Mouse (Mus musculus): Measurements from ENCODE around the gene Glb1. TPM values are rescaled to one million over a fixed set of nuclear protein-coding genes. Genes with fewer than 3 reads are reported as not detected.
"Not testable (repeated sequence)": the region's sequence is repeated elsewhere in the genome, so short reads cannot be mapped to it uniquely, and the experiment has no call there.

Gene Glb1
- total RNA-seq (2017): 10.1 to 14.1 TPM (median 10.7 TPM) in 3 replicates

DNA sequence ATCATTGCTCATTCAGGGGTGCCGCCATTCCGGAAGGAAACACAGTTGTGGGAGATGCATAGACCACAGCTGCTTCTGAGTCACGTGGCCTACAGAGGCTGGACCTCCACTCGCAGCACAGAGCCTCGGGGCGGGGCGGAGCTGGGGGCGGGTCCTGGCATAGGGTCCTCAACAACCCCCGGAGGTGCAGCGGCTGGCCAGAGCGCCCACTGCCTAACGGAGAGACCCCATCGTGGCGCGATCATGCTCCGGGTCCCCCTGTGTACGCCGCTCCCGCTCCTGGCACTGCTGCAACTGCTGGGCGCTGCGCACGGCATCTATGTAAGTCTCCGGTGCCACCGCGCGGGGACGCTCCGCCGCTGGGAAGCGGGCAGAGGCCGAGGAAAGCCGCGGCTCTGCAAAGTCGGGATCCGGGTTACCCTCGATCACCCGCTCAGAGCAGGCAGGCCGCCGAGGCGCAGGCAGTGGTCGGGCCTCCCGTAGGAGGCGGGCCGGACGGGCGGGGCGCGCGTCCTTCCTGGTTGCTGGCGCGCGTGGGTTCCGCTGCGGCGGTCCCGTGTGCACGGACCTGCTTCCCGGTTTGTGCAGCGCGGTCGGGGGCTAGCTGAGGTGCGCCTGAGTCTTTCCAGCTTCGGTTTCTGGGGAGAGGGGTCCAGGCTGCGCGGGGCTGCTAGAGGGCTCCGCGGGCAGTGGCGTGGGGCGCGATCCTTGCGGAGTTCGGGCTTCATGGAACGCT is at the start of gene Glb1, which contains the start of gene Tmppe:
Gene Glb1 (plus strand): TSS at position 128 of the 736 bp plus-strand sequence.
Gene Tmppe (plus strand): TSS at position 157 of the 736 bp plus-strand sequence.
- peak; percentile 90 for ATAC-seq (replicated peaks; ENCODE audit: insufficient number of reproducible peaks, low FRiP score, low TSS enrichment, poor library complexity, severe bottlenecking)

DNA sequence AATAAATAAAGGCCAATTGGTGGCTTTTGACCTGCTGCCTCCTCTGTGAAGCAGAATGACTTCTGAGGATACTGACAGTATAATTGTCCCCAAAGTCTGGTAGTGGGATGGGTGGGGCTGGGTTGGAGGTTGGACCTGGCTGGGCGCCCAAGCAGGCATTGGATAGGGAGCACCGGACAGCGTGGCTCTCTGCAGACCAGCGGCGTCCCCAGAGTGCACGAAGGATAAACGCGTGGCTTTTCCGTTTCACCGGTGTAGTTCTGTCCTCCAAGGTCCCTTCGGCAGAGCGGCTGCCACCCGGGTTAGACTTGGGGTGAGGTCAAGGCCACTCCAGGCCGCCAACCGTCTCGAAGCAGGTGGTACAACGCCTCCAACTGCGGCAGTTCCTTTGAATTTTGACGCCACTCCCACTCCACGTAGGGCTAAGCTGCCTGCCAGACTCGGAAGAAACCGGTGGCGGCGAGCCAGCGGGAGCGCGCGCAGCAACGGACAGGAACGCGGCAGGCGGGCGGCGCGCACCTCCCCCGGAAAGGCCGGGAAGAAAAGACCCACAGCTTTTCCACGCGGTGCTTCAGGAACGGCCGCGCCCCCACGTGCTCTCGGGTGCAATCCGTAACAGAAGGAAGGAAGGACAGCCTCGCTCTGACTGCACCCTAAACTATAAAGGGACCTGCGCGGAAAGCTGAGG is 32.9 kb upstream of the Glb1 start:
- ATAC-seq (replicated peaks; ENCODE audit: insufficient number of reproducible peaks, low FRiP score, low TSS enrichment, poor library complexity, severe bottlenecking): peak; percentile 17; the same call in 1 of the 2 replicates

- ATAC-seq (replicated peaks; ENCODE audit: insufficient number of reproducible peaks, low FRiP score, low TSS enrichment, poor library complexity, severe bottlenecking): no peak
Observed at GRCm38 (mm10) chr9:114368471-114368858, 32.4 kb upstream of the Glb1 start.

GRCm38 (mm10) chr9:114369389-114369788 is 31.5 kb upstream of the Glb1 start:
- ATAC-seq (replicated peaks; ENCODE audit: insufficient number of reproducible peaks, low FRiP score, low TSS enrichment, poor library complexity, severe bottlenecking): not testable (repeated sequence)

DNA sequence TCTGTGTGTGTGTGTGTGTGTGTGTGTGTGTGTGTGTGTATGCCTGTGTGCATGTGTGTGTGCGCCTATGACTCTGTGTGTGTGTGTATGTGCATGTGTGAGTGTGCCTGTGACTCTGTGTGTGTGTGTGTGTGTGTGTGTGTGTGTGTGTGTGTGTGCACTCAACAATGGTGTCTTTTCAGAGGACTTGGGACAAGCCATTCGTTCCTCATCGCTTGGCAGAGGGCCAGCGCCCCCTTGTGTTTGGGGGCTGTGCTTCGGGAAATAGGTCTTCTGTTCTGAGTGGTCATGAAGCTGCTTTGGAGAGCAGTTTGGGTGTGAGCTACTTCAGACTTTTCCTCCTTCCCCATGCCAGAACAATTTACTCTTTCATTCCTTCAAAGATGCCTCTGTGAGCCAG is 29.2 kb upstream of the Glb1 start:
- not testable (repeated sequence) for ATAC-seq (replicated peaks; ENCODE audit: insufficient number of reproducible peaks, low FRiP score, low TSS enrichment, poor library complexity, severe bottlenecking)

DNA sequence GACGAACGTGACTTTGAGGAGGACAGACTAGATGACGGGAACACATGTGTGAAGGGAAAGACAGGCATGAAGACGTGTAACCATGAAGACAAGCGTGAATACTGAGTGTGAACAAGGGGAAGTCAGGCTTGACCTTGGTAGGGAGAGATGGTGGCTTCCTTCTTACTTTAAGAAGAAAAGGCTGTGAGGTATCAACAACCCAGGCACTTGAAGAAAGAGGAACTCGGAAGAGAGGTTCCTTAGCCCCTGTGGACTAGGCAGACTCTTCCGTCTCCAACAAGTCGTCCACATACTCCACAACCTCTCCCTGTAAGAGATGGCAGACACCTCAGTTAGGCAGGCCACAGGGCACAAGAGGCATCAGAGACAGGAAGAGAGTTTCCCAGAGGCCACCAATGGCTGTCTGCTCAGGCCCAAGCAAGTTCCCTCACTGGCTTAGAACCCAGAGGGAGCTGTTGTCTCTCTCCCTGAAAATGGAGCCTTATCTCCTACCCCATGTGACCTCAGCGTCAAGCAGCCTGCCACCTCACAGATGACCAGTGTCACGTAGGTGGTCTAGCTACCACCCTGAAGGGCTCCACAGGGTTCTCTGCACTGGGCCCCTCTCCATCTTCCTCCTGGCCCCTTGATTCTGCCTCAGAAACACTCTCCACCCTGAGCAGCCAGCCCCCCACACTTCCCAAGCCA is 25.5 kb upstream of the Glb1 start:
- no peak for ATAC-seq (replicated peaks; ENCODE audit: insufficient number of reproducible peaks, low FRiP score, low TSS enrichment, poor library complexity, severe bottlenecking)

DNA sequence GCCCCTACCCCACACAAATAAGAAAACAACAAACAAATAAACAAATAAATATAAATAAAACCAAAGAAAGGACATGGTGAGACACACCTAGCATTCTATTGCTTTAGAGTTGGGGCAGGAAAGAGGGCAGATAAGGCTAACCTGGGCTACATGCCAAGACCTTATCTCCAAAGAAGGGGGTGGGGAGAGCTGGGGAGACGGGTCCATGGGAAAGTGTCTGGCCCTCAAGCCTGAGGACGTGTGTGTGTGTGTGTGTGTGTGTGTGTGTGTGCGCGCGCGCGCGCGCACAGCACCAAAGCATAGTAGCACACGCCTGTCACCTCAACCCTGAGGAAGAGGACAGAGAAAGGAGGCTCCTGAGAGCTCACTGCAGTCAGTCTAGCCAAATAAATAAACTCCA is 23.7 kb upstream of the Glb1 start:
- ATAC-seq (replicated peaks; ENCODE audit: insufficient number of reproducible peaks, low FRiP score, low TSS enrichment, poor library complexity, severe bottlenecking): no peak

- ATAC-seq (replicated peaks; ENCODE audit: insufficient number of reproducible peaks, low FRiP score, low TSS enrichment, poor library complexity, severe bottlenecking): no peak; the same call in 1 of the 2 replicates
Observed at GRCm38 (mm10) chr9:114379871-114380270, 21.0 kb upstream of the Glb1 start.

DNA sequence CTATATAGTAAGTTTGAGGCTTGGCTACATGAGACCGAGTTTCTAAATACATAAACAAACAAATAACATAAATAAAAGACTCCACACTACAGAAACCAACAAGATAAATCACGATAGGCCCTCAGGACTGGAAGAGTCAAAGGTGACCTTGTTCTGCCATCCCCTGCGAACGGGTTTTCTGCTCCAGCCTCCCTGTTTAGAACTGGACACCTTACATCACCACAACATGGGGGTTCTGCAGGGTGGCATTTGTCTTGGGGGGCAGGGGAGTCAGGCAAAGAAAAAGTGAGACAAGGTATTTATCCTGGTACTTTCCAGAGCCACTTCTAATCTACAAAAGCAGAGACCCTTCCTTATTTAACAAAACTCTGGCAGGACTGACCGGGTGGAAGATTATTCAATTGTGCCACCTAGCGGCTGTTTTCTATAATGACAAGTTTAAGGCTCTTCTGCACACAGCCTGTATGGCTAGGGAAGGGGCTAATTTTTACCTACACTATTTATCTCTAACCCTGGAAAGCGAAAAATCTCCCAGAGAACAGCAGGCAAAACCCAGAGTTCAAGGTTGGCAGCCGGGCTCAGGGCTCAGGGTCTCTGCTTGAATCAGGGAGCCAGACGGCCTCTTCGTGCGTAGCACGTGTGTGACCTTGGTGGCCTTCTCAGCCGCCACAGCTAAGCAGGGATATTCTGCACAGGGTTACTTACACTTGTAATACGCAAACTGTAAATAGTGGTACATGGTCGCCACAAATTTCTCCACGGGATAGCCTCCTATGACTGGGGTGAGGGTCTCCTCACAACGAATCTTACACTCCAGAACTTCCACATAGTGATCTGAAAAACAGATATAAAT is 19.8 kb upstream of the Glb1 start:
- no peak; the same call in 1 of the 2 replicates for ATAC-seq (replicated peaks; ENCODE audit: insufficient number of reproducible peaks, low FRiP score, low TSS enrichment, poor library complexity, severe bottlenecking)

- no peak for ATAC-seq (replicated peaks; ENCODE audit: insufficient number of reproducible peaks, low FRiP score, low TSS enrichment, poor library complexity, severe bottlenecking)
Observed at GRCm38 (mm10) chr9:114382936-114383710, 17.8 kb upstream of the Glb1 start.

- no peak for ATAC-seq (replicated peaks; ENCODE audit: insufficient number of reproducible peaks, low FRiP score, low TSS enrichment, poor library complexity, severe bottlenecking)
Observed at GRCm38 (mm10) chr9:114384691-114385090, 16.2 kb upstream of the Glb1 start.

DNA sequence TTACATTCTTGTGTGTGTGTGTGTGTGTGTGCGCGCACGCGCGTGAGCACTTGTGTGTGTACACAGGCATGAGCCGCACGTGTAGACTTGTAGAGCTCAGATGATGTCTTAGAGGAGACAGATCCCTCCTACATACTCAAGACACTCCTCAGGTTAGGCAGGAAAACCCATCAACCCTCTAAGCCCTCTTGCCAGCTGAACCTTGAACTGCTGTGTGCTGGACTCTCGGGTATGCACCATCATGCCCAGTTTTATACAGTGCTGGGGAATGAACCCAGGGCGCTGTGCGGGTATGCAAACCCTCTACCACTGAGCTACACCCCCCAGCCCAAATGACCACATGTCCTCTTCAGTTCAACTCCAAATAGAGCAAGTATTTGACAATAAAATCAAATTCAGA is 15.7 kb upstream of the Glb1 start:
- no peak for ATAC-seq (replicated peaks; ENCODE audit: insufficient number of reproducible peaks, low FRiP score, low TSS enrichment, poor library complexity, severe bottlenecking)

DNA sequence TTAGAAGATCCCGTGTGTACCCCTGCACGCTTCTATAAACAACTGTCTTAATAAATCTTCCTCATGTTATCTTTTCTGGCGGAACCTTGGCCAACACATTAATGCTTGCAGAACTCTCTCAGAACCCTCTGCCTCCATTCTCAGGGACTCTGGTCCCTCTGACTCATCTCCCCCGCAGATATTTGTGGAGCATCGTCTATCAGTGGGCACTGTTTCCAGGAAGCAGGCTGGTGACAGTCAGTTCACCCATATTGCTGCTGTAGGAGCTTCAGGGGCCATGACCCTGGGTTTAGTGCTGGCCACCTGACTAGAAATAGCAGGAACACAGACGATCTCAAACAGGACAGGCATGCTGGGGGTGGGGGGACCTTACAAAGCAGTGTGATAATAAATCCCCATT is 13.8 kb upstream of the Glb1 start:
- no peak for ATAC-seq (replicated peaks; ENCODE audit: insufficient number of reproducible peaks, low FRiP score, low TSS enrichment, poor library complexity, severe bottlenecking)

GRCm38 (mm10) chr9:114388288-114388687 is 12.6 kb upstream of the Glb1 start:
- ATAC-seq (replicated peaks; ENCODE audit: insufficient number of reproducible peaks, low FRiP score, low TSS enrichment, poor library complexity, severe bottlenecking): no peak

DNA sequence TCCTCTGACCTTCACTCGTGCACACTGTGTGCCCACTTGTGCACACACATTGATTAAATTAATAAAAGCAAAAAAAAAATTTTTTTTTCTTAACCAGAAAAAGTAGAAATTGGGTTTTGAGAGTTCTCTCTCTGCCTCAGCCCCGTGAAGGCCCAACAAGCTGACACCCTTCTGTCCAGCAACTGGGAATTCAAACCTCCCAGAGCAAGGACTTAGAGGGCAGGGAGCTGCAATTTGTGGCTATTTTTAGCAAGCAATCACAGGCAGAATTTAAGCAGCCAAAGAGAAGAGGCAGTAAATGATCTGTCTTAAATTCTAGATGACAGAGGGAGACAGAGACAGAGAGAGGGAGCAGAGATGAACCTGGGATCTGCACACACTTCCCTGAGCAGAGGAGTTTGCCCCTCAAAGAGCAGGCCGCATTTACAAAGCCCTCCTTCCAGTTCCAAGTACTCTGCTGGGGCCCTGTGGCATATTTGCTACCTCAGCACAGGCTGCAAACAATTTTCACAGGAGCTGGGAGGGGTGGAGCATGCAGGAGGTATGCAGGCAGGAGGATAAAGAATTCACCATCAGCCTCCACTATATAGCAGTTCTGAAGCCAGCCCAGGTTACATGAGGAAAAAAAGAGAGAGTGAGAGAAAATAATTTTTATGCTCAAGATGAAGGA is 12.0 kb upstream of the Glb1 start:
- ATAC-seq (replicated peaks; ENCODE audit: insufficient number of reproducible peaks, low FRiP score, low TSS enrichment, poor library complexity, severe bottlenecking): no peak

DNA sequence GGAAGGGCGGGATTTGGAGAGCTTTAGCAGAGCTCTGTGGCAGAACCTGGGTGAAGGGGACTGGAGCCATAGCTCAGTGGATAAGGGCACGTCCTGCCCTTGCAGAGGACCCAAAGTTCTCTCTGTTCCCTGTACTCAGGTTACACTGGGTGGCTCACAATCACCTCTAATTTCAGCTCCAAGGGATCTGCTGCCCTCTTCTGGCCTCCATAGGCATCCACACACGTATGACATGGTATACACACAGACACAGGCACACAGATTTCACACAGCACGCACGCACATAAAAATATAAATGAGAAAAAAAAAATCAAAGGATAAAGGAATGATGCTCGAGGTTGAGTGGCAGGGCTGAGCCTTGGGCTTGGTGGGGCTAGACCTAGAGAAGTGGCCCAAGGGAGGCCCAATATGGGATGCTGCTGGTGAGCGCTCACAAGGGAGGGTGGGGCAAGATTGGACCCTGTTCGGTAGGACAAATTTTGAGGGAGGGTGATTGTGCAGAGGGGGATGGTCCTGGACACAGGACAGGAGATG is 11.4 kb upstream of the Glb1 start:
- peak; percentile 44; the same call in 1 of the 2 replicates for ATAC-seq (replicated peaks; ENCODE audit: insufficient number of reproducible peaks, low FRiP score, low TSS enrichment, poor library complexity, severe bottlenecking)
